Mouse (Mus musculus) right cerebral cortex, postnatal 36 days (tissue): ENCODE results near the gene Ccdc39.

Experiments
- DNase-seq, 2 experiments: peaks; one replicate each; pipeline ENCODE4 v3.0.0; 2022; ENCODE audit warnings: low spot score in 2 of 2, mixed read lengths in 1 of 2

Ccdc39 gene

GRCm38 (mm10) chr3:33790975-33791374 lies 53.1 kb downstream of the Ccdc39 start:
- no peak for DNase-seq
